16 mouse cellular contexts compared by ENCODE assay signal in genomic region chr10:42940193-42941050, GRCm38 (mm10).
DNase-seq lines count a peak whose midpoint lies in the region; ATAC-seq and TF ChIP-seq lines count a peak whose summit lies in the region.
"Had no signal": no experiment of that assay in that cellular context is flagged by ENCODE, and none has a peak within 500 bp of the region (broad histone marks: within the 10 kb centered on the region; RNA-seq: fewer than 3 reads in every experiment).

No protein-coding gene starts in this region.

- H3K36me3 ChIP-seq in limb, embryonic 13.5 days, result no peaks in the 10 kb centered on the region
- H3K36me3 ChIP-seq in heart, adult 2 months (ENCODE audit: control insufficient read depth, insufficient read depth, low read length), result no peaks in the 10 kb centered on the region

- no peak for TF ChIP-seq POLR2A in brain, embryonic 14.5 days (IDR thresholded peaks at IDR 0.05; ENCODE audit: borderline replicate concordance, extremely low read depth, insufficient read depth, insufficient read length, poor library complexity, severe bottlenecking)
- no peak for TF ChIP-seq POLR2A in heart, adult 2 months (IDR thresholded peaks at IDR 0.05; ENCODE audit: insufficient read depth, low read depth, low read length)

- intact Hi-C loops in heart, adult 2 months (cut with DNase I), result no loop called here

- 0 out of 2 replicates have a peak overlapping the region, but pooled peaks have one; percentile 29 for H3K27ac ChIP-seq in layer of hippocampus, adult 2 months
- H3K27ac ChIP-seq in limb, embryonic 13.5 days, result peak overlapping the region; percentile 3; the same call in 1 of the 2 replicates
- H3K27ac ChIP-seq in heart, adult 2 months, result no peak overlapping the region
- H3K27ac ChIP-seq: liver, embryonic 14.5 days had no signal

- H3K9me3 ChIP-seq in limb, embryonic 13.5 days, result no peaks in the 10 kb centered on the region

- peak; percentile 35 for DNase-seq in adrenal gland, adult 8-10 months
- no peak for DNase-seq in adrenal gland, postnatal 4 days (ENCODE audit: low spot score in 2 of 2)
- no peak for DNase-seq in layer of hippocampus, adult 2 months (ENCODE audit: low spot score in 2 of 2)
- no peak for DNase-seq in layer of hippocampus, postnatal 25 days (ENCODE audit: extremely low spot score in 1 of 2, low spot score in 1 of 2)
- DNase-seq in brain, embryonic 14.5 days (ENCODE audit: low read depth), result peak; percentile 29
- DNase-seq in cerebellum, adult 9-10 months, result no peak
- no peak for DNase-seq in heart, adult 2 months
- DNase-seq: forebrain, postnatal 0 days; gastrocnemius, postnatal 36 days; kidney, postnatal 14 days; lung, postnatal 36 days; midbrain, embryonic 14.5 days; retina, postnatal 1 day; thymus, postnatal 14 days had no signal

- peaks cover 23% of the 10 kb centered on the region for H3K4me1 ChIP-seq in limb, embryonic 13.5 days
- H3K4me1 ChIP-seq in heart, adult 2 months (ENCODE audit: control insufficient read depth, insufficient read depth, low read length), result no peaks in the 10 kb centered on the region

- TF ChIP-seq CTCF in layer of hippocampus, adult 2 months (conservative IDR thresholded peaks at IDR 0.05), result no peak
- TF ChIP-seq CTCF in brain, embryonic 14.5 days (IDR thresholded peaks at IDR 0.05; ENCODE audit: borderline replicate concordance, extremely low read depth, insufficient read depth, insufficient read length), result no peak
- no peak for TF ChIP-seq CTCF in heart, adult 2 months (IDR thresholded peaks at IDR 0.05)

- ATAC-seq in limb, embryonic 13.5 days (ENCODE audit: low FRiP score, low read depth), result no peak

- H3K4me2 ChIP-seq in limb, embryonic 13.5 days (replicated peaks), result no peak overlapping the region

- no peaks in the 10 kb centered on the region for H3K27me3 ChIP-seq in limb, embryonic 13.5 days
- H3K27me3 ChIP-seq in heart, adult 2 months (ENCODE audit: control insufficient read depth, insufficient read depth, low read length), result no peaks in the 10 kb centered on the region

- WGBS in limb, embryonic 13.5 days, result 70% methylated on average over 21 of the region's 21 CpGs
- WGBS in heart, adult 2 months, result 66% methylated on average over 21 of the region's 21 CpGs

- no peak for TF ChIP-seq EP300 in heart, adult 2 months (IDR thresholded peaks at IDR 0.05; ENCODE audit: insufficient read depth, low read depth, low read length)

- H3K4me3 ChIP-seq in layer of hippocampus, adult 2 months, result no peak overlapping the region
- no peak overlapping the region for H3K4me3 ChIP-seq in limb, embryonic 13.5 days
- H3K4me3 ChIP-seq in heart, adult 2 months, result no peak overlapping the region

- no peaks in the 10 kb centered on the region for H3K79me2 ChIP-seq in heart, adult 2 months (replicated peaks; ENCODE audit: control insufficient read depth, insufficient read depth, low read length)

- H3K9ac ChIP-seq in limb, embryonic 13.5 days, result no peak overlapping the region
- H3K9ac ChIP-seq in heart, adult 2 months (ENCODE audit: low read depth, low read length), result no peak overlapping the region
- H3K9ac ChIP-seq: liver, embryonic 14.5 days had no signal

Comparison
In these comparisons a context has a peak if more than half of its experiments do, and no peak if none do; other contexts are left out.
1. DNase-seq: peak in adrenal gland, adult 8-10 months (single experiment) and brain, embryonic 14.5 days (single experiment); none in adrenal gland, postnatal 4 days (0 of 2), layer of hippocampus, adult 2 months (0 of 2), layer of hippocampus, postnatal 25 days (0 of 2), cerebellum, adult 9-10 months (single experiment) and heart, adult 2 months (0 of 2).